Mouse (Mus musculus) kidney, postnatal 0 days (tissue): ENCODE results near the gene Rpusd4. TPM values are rescaled to one million over a fixed set of nuclear protein-coding genes. Genes with fewer than 3 reads are reported as not detected.

Source experiments
- ATAC-seq: fragments of 200-750 bp; cut with Nextera tagmentation; replicated peaks from 2 replicates; pipeline ENCODE4 v1.8.0; 2017; ENCODE audit warnings: low read depth, moderate number of reproducible peaks, moderate TSS enrichment, moderate library complexity; ENCODE audit not compliant: low FRiP score
- DNase-seq: peaks from one replicate; pipeline ENCODE4 v3.0.0-alpha.2; 2016; ENCODE audit warnings: low spot score
- H3K27ac ChIP-seq: fragments of 300-500 bp; sonication (generic); 2 replicates; pipeline ENCODE4 v1.5.1; 2014; ENCODE audit warnings: mild to moderate bottlenecking
- H3K27me3 ChIP-seq: fragments of 300-500 bp; sonication (generic); 2 replicates; pipeline ENCODE4 v1.6.1; 2014; ENCODE audit warnings: low read length, mixed read lengths; ENCODE audit not compliant: insufficient read depth
- H3K36me3 ChIP-seq: fragments of 300-500 bp; sonication (generic); 2 replicates; pipeline ENCODE4 v1.6.1; 2014; ENCODE audit warnings: low read length, mixed read lengths; ENCODE audit not compliant: insufficient read depth
- H3K4me1 ChIP-seq: fragments of 300-500 bp; sonication (generic); replicated peaks from 2 replicates; pipeline ENCODE4 v1.6.1; 2014; ENCODE audit warnings: antibody characterized with exemption, low read length, mixed read lengths; ENCODE audit not compliant: insufficient read depth
- H3K4me2 ChIP-seq: fragments of 300-500 bp; sonication (generic); 2 replicates; pipeline ENCODE4 v1.6.1; 2014; ENCODE audit warnings: mild to moderate bottlenecking, low read length, moderate library complexity, mixed read lengths
- H3K4me3 ChIP-seq: fragments of 300-500 bp; sonication (generic); replicated peaks from 2 replicates; pipeline ENCODE4 v1.5.1; 2014; ENCODE audit warnings: low read depth, low read length
- H3K9ac ChIP-seq: fragments of 300-500 bp; sonication (generic); 2 replicates; pipeline ENCODE4 v1.6.1; 2014; ENCODE audit warnings: low read depth, low read length
- H3K9me3 ChIP-seq: fragments of 300-500 bp; sonication (generic); replicated peaks from 2 replicates; pipeline ENCODE4 v1.6.1; 2016; ENCODE audit warnings: low read length, inconsistent platforms, mixed read lengths
- CTCF ChIP-seq: IDR thresholded peaks from 2 replicates; pipeline ENCODE4 v1.5.1; 2016; ENCODE audit warnings: antibody characterized with exemption, low read depth, mild to moderate bottlenecking, moderate library complexity
- WGBS: fragments of 180-500 bp; shearing (Covaris S2); extraction: QIAGEN DNeasy Blood & Tissue Kit; methylation state at CpG from one replicate; pipeline ENCODE4 v1.1.7; 2014; 5-methylcytosine and 5-hydroxymethylcytosine counted together
- polyA plus RNA-seq: library from polyadenylated mRNA; unstranded; fragments of >200 nt; fragmentation: Nextera tagmentation; extraction: Ambion mirVana; gene quantifications from 2 replicates; pipeline ENCODE4 v1.2.1, GENCODE M21; 2015

Gene Rpusd4
- polyA plus RNA-seq, 1 experiment from 2014 or later = 26.5 TPM

DNA sequence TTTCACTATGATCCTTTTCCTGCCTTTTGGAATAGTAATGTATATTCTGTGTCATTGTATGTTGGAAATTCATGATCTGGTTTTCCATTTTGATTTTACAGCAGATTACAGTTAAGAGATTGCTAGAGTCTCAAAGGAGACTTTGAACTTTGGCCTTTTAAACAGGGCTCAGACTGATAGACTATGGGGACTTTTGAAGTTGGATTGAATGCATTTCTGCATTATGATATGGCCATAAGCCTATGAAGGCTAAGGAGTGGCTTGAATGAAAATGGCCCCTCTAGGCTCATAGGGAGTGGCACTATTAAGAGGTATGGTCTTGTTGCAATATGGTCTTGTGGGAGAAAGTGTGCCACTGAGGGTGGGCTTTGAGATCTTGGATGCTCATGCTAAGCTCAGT, 30.1 kb downstream of the Rpusd4 start:
- no peak for TF ChIP-seq CTCF
- Histone ChIP-seq H3K4me3 (no peak overlapping the region), H3K27ac (no peak overlapping the region), H3K9ac (no peak overlapping the region), H3K4me2 (no peak overlapping the region), H3K4me1 (no peaks in the 10 kb centered on the region), H3K9me3 (no peaks in the 10 kb centered on the region), H3K36me3 (no peaks in the 10 kb centered on the region), H3K27me3 (no peaks in the 10 kb centered on the region)
- no peak for ATAC-seq
- DNase-seq = no peak

DNA sequence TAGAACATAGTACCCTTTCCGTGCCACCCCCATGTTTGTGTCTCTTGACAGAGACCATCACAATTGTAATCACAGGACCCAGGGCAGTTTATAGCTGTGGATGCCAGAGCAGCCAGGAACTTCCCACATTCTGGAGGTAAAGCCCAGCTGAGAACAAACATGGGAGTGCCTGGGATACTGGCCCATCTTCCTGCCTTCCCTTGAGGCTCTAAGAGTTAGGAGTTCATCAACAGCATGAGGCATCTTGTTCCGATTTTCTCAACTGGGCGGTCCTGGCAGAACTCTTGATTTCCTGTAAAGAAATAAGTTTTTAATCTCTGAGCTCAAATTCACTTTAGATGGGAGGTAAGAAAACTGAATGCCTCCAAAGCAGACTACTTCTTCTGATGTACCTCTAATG, 34.5 kb downstream of the Rpusd4 start:
- Histone ChIP-seq H3K4me2 (no peak overlapping the region), H3K9ac (no peak overlapping the region), H3K36me3 (no peaks in the 10 kb centered on the region), H3K27me3 (no peaks in the 10 kb centered on the region), H3K9me3 (no peaks in the 10 kb centered on the region), H3K4me1 (no peaks in the 10 kb centered on the region), H3K4me3 (no peak overlapping the region), H3K27ac (no peak overlapping the region)
- 89% methylated on average over 3 of the region's 3 CpGs for WGBS
- ATAC-seq (no peak), DNase-seq (no peak)
- TF ChIP-seq CTCF = no peak

- no peak for DNase-seq
- no peaks in the 10 kb centered on the region for H3K36me3 ChIP-seq
- 68% methylated on average over 7 of the region's 7 CpGs for WGBS
Observed at GRCm38 (mm10) chr9:35307461-35307860, 39.8 kb downstream of the Rpusd4 start.

DNA sequence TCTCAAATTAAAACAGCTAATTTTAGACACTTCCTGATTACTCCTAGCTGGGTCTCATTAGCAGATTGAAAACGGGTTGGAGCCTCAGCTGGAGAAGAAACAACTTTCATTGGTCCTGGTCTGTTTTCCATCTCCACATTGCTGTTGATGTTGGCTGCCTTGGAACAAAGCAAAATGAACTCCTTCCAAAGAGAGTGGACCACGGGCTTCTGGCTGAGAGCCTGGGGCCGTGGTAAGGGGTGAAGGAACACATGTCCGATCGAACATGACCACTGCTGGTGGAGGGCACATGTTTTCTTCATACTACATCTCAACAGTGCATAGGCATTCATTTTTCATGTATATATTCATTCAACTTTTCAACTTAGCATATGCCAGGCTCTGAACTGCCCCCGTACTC, 42.7 kb downstream of the Rpusd4 start:
- no peak overlapping the region for H3K27ac ChIP-seq
- ATAC-seq (no peak), DNase-seq (no peak)
- H3K36me3 ChIP-seq = no peaks in the 10 kb centered on the region
- H3K27me3 ChIP-seq = no peaks in the 10 kb centered on the region
- no peak overlapping the region for H3K9ac ChIP-seq
- 68% methylated on average over 6 of the region's 6 CpGs for WGBS
- no peak overlapping the region for H3K4me2 ChIP-seq
- H3K9me3 ChIP-seq = no peaks in the 10 kb centered on the region
- no peak for TF ChIP-seq CTCF
- H3K4me3 ChIP-seq = no peak overlapping the region
- no peaks in the 10 kb centered on the region for H3K4me1 ChIP-seq

More at GRCm38 (mm10) chr9:35307461-35307860, 39.8 kb downstream of the Rpusd4 start:
- H3K9me3 ChIP-seq = no peaks in the 10 kb centered on the region
- no peak for ATAC-seq
- no peak overlapping the region for H3K4me2 ChIP-seq
- no peak for TF ChIP-seq CTCF
- no peak overlapping the region for H3K4me3 ChIP-seq
- H3K27me3 ChIP-seq = no peaks in the 10 kb centered on the region
- no peak overlapping the region for H3K9ac ChIP-seq
- no peaks in the 10 kb centered on the region for H3K4me1 ChIP-seq
- no peak overlapping the region for H3K27ac ChIP-seq

- DNase-seq = no peak
- Histone ChIP-seq H3K27me3 (no peaks in the 10 kb centered on the region), H3K4me2 (no peak overlapping the region), H3K36me3 (no peaks in the 10 kb centered on the region), H3K9me3 (no peaks in the 10 kb centered on the region), H3K27ac (no peak overlapping the region), H3K4me1 (peaks cover 6% of the 10 kb centered on the region; the same call in 1 of the 2 replicates), H3K4me3 (no peak overlapping the region), H3K9ac (no peak overlapping the region)
- 57% methylated on average over 3 of the region's 3 CpGs for WGBS
- no peak for ATAC-seq
- TF ChIP-seq CTCF = no peak
Observed at GRCm38 (mm10) chr9:35312516-35312915, 44.9 kb downstream of the Rpusd4 start.

GRCm38 (mm10) chr9:35313601-35314000, 45.9 kb downstream of the Rpusd4 start:
- TF ChIP-seq CTCF = no peak
- no peak overlapping the region for H3K9ac ChIP-seq
- no peak overlapping the region for H3K4me3 ChIP-seq
- H3K27ac ChIP-seq = no peak overlapping the region
- H3K36me3 ChIP-seq = no peaks in the 10 kb centered on the region
- H3K4me1 ChIP-seq = peaks cover 13% of the 10 kb centered on the region
- no peak for ATAC-seq
- no peak overlapping the region for H3K4me2 ChIP-seq
- H3K27me3 ChIP-seq = no peaks in the 10 kb centered on the region
- WGBS = 33% methylated on average over 4 of the region's 4 CpGs
- H3K9me3 ChIP-seq = no peaks in the 10 kb centered on the region
- DNase-seq = no peak

GRCm38 (mm10) chr9:35314254-35314653, 46.6 kb downstream of the Rpusd4 start:
- no peak overlapping the region for H3K4me2 ChIP-seq
- H3K9me3 ChIP-seq = no peaks in the 10 kb centered on the region
- no peaks in the 10 kb centered on the region for H3K27me3 ChIP-seq
- TF ChIP-seq CTCF = no peak
- no peaks in the 10 kb centered on the region for H3K36me3 ChIP-seq
- H3K27ac ChIP-seq = no peak overlapping the region
- WGBS = 81% methylated on average over 1 of the region's 1 CpGs
- no peak overlapping the region for H3K9ac ChIP-seq
- no peak overlapping the region for H3K4me3 ChIP-seq
- DNase-seq (no peak), ATAC-seq (no peak)
- H3K4me1 ChIP-seq = peaks cover 14% of the 10 kb centered on the region
